Mouse (Mus musculus) spleen, adult 2 months (tissue): Measurements from ENCODE around the gene Clcn6.

ENCODE experiments used
- CTCF ChIP-seq: fragments of 200-500 bp; IDR thresholded peaks from 2 replicates; pipeline ENCODE4 v1.5.1; 2011; ENCODE audit warnings: mild to moderate bottlenecking, inconsistent platforms; ENCODE audit not compliant: insufficient read depth, insufficient read length, insufficient replicate concordance; ENCODE audit errors: extremely low read depth
- POLR2A ChIP-seq: fragments of 200-500 bp; IDR thresholded peaks from 2 replicates; pipeline ENCODE4 v1.6.1; 2011; ENCODE audit warnings: low read depth, low read length, inconsistent platforms

DNA sequence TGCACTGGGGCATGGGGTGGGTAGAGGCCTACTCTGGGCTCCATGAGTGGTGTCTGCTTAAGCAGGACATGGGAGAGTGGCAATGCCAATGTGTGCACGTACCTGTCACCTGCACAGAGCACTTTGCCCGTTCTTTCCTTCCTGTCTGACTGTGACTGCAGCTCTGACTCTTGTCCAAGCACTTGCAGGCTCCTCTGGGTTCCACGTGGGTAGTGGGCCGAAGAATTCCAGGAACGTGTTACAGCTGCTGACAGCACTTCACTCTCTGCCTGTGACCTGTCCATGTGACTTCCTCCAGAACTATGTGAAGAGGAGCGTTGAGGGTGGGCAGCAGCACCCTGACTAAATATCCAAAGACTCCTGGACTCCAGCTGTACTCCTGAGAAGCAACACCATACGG, 72.9 kb downstream of the Clcn6 start:
- TF ChIP-seq POLR2A (no peak), CTCF (no peak)
